Mouse (Mus musculus) lung, postnatal 36 days (tissue): ENCODE results near the gene Trim28.

Source experiments
- DNase-seq: peaks from one replicate; pipeline ENCODE4 v3.0.0; 2022; ENCODE audit warnings: mixed read lengths

Trim28 gene

DNA sequence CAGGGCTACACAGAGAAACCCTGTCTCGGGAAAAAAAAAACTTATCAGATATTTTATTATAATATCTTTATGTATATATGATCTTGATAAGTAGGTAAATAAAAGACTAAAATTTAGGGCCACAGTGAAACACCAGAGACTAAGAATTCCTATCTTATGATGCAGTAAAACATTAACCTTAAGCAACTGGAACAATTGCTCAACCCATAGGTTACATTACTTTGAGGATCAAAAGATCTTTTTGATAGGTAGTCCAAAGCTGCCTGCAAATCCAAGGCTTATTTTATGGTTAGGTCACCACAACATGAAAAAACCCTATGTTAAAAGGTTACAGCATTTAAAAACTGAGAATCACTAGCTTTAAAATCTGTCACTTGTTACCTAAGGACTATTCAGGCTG is 2.7 kb downstream of the Trim28 start:
- no peak for DNase-seq

DNA sequence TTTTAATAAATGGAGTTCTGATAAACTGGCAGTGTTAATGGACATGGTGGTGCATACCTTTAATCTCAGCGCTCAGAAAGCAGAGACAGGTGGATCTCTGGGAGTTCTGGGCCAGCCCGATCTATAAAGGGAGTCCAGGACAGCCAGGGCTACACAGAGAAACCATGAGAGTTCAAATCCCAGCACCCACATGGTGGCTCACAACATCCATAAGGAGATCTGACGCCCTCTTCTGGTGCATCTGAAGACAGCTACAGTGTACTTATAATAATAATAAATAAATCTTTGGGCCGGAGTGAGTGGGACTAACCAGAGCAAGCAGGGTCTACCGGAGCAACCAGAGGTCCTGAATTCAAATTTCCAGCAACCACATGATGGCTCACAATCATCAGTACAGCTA is 4.5 kb downstream of the Trim28 start:
- DNase-seq = no peak

GRCm38 (mm10) chr7:13006011-13006410 is 7.1 kb downstream of the Trim28 start:
- no peak for DNase-seq

DNA sequence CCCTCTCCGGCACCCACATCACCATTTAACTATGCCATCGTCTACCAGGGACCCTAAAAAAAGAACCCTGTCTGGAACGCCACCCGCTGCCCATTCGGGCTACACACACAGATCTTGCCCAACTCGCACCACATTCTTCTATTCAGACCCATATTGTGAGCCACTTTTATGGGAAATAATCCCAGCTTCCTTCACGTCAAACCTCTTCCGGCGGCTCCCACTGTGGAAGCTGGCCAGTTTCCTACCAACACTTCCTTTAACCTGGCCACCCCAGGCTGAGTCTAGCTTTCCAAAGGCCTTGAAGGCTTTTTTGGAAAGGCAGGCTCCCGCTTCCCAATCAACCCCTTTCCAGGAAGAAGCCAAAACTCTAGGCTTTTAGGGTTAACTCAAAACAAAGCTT is 7.6 kb downstream of the Trim28 start:
- no peak for DNase-seq

DNA sequence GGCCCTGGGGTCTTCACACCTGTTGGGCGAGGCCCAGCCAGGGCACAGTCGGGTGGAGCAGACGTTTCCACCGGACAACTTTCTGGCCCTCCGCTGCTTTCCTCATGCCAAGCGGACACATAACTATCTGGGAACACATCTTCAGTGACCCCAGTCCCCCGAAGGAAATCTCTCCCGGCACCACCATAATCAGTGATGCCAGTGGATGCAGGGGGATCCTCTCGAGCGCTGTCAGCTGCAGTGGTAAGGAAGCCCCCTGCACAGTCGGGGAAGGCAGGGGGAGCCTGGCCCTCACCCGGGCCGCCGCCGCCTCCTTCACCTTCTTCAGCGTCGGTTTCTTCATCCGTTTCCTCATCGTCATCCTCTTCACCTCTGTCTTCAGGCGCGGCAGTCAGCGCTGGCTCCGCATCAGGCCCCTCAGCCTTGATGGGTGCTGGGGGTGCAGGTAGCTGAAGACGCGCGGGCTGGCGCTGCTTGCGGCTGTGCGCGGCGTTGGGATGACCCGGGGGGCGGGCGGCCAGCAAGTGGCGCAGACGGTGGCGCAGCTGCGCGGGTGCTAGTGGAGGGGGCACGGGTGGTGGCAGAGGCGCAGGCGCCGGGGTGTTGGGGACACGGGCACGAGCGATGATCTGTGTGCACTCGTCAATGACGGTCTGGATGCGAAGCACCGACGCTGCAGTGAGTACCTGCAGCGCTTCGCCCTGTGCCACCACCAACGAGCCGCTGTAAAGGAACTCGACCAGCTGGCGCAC is 8.6 kb downstream of the Trim28 start:
- no peak for DNase-seq

DNA sequence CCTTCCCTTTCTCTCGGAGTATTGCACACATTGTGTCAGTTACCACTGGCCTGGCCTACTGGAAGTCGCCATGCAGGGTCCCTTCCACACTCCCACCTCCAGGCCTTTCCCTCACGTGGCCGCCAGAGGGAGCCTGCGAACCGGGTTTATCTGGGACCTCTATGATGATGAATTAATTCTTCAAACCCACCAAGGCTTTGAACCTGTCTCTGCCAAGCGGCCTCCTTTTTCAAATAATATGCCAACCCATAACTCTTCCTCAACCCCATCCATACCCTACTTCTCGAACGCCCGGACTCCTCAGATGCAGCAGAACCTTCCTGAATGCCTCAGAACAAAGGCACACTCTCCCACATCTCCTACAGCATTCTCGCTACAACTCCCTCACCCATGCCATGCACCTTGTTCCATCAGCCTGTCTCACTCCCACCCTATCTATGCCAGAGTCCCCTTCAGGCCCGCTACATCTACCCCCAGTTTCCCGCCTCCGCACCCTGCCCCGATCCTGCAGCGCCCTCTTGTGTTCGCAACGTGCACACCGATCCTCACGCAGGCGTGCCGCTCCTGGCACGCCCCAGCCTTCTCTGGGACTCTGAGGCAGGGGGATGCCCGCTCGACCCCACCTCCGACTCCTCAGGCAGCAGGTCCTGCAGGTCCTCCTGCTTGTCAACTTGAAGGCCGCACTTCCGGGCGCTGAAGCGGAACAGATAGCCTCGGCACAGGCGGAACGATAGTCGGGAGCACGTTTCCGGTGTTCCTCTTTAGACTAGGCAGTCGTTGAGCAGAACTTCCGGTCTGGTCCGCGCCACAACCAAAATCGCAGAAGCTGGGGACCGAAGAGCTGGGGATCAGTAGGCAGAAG is 10.5 kb downstream of the Trim28 start:
- peak; percentile 96 for DNase-seq

DNA sequence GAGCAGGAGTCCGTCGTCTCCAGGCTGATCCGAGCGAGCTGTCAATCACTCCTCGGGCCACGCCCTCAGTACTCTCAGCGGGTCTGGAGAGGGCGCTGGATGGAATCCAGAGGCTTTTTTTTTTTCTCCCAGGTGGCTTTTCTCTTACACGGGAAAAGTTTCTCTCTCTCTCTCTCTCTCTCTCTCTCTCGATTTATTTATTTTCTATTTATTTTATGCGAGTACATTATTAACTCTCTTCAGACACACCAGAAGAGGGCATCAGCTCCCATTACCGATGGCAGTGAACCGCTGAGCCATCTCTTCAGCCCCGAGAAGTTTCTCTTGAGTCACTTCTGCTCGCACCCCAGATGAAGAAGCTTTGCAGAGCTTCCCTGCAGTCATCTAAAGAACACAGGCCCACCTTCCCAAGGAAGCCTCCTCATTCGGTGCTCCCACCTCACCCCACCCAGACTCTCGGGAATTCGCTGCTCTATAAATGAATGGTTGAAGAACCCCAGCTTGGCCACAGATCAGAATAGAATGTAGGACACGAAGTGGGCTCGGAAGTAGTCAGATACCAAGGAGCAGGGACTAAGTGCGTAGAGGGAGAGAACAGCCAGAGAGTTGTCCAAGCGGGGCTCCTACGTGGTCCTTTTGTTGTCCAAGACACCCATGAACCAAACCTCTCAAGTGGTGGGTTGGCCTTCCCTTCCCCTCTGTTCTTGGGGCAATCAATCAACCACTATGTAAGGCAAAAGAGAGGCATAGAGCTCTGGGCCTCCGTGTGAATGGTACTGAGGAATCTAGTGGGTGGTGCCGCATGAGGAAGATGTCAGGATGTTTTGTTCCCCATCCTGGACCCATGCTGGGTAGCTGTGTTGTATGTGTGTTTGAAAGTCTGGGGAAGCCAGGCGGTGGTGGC is 11.3 kb downstream of the Trim28 start, which contains the start of gene Zbtb45:
Zbtb45 (minus strand) TSS at position 30 of the 904 bp plus-strand sequence.
- no peak for DNase-seq

DNA sequence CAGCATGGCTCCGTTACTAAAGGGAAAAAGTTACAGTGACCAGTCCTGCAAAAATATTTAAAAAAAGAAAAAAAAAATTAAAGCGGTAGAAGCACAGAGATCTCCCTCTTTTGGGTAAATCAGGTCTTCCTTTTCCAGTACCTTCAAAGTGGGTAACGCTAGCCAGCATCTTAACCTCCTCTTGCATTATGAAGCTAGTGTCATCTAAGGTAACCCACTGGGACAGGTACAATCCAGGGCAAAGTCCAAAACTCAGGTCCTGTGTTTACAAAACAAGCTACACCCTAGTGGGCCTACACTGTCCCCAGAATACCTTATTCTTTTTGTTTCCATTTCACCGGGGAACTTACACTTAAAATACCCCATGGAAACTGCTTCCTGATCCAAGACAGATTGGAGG is 14.8 kb downstream of the Trim28 start:
- DNase-seq = no peak

DNA sequence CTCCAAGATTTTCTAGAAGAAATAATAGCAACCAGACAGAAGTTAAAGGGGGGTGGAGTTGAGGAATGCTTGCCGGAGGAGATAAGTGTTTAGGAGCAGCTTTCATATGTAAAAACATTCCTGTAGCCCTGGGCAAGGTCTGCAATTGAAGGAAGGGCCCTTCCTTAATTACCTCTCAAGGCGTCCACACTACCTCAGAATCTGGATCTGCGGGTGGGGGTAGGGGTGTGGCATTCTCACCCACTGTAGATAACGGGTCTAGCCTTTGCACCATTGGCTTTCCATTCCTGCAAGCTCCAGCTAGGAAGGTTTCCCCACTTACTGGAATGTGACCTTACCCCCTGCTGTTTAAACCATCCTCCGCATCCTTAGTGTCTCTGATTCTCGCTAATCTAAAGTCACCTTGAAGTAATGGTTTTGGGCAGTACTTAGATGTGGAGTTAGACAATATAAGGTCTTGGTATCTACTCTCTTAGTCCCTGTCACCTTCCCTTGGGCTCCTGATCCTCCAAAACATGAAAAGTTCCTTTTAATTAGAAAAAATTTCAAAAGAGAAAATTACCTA is 15.4 kb downstream of the Trim28 start:
- DNase-seq = no peak

- no peak for DNase-seq
Measured at GRCm38 (mm10) chr7:13015217-13015616, 16.3 kb downstream of the Trim28 start.

GRCm38 (mm10) chr7:13022773-13023535 is 24.0 kb downstream of the Trim28 start:
- peak; percentile 88 for DNase-seq

- DNase-seq = peak; percentile 93
Measured at GRCm38 (mm10) chr7:13023928-13024731, 25.2 kb downstream of the Trim28 start.

DNA sequence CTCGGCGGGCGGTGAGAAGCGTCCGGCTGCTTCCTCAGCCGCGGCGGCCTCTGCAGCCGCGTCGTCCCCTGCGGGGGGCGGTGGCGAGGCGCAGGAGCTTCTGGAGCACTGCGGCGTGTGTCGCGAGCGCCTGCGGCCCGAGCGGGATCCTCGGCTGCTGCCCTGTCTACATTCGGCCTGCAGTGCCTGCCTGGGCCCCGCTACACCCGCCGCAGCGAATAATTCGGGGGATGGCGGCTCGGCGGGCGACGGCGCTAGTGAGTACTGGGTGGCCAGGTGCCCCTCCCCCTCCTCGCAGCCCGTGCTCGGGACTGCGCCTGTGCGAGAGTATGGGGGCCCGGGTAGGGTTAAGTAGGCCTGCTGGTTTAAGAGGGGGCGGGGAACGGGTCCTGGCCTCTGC is 25.9 kb downstream of the Trim28 start:
- peak; percentile 64 for DNase-seq

DNA sequence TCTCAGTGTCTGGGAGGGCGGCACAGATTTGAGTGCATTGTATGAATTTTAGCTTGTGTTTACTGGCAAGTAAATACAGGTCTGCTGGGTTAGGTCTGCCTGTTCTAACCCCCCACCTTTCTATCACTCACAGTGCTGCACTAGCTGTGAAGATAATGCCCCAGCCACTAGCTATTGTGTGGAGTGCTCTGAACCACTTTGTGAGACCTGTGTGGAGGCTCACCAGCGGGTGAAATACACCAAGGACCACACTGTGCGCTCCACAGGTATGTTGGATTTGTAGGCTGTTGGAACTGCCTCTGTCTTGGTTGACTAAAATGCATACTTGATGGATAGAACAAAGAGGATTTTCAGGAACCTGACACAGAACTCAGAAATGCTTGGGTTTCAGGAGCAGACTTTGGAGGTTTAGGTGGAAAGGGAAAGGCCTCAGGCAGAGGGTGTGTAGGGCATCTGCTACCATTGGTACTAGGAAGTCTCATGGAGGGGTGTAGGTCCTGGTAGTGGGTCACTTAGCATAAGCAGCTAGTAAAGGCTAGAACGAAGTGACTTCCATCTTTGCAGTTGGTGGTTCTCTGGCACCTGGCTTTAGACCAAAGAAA is 26.7 kb downstream of the Trim28 start:
- no peak for DNase-seq

DNA sequence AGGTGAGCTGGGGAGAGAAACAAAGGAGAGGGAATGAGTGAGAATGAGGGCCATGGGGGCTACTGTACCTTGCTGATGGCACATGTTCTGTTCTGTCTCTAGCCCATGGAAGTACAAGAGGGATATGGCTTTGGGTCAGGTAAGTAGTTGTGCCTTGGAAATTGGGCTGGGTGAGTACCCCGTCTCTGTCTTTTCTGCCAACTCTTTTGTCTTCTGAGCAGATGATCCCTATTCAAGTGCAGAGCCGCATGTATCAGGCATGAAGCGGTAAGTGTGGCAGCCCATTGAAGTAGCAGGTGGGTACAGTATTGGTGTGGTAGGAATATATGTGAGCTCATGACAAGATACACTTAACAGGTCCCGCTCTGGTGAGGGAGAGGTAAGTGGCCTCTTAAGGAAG is 30.1 kb downstream of the Trim28 start:
- no peak for DNase-seq

DNA sequence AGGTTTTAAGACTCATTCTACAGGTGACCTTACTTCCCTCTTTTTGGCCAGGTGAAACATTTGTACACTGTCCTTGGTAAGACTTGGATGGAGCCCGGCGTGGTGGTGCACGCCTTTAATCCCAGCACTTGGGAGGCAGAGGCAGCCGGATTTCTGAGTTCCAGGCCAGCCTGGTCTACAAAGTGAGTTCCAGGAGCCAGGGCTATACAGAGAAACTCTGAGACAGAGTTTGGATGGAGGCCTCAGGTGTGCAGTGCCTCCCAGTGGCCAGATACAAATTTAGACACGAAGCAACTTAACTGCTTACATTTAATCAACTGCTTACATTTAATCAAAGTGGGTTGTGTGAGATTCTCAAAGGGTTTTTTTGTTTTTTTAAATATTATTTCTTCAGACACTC is 32.2 kb downstream of the Trim28 start:
- peak; percentile 32 for DNase-seq

GRCm38 (mm10) chr7:13031983-13032382 is 33.1 kb downstream of the Trim28 start:
- no peak for DNase-seq

GRCm38 (mm10) chr7:13032541-13032940 is 33.6 kb downstream of the Trim28 start:
- DNase-seq = no peak

DNA sequence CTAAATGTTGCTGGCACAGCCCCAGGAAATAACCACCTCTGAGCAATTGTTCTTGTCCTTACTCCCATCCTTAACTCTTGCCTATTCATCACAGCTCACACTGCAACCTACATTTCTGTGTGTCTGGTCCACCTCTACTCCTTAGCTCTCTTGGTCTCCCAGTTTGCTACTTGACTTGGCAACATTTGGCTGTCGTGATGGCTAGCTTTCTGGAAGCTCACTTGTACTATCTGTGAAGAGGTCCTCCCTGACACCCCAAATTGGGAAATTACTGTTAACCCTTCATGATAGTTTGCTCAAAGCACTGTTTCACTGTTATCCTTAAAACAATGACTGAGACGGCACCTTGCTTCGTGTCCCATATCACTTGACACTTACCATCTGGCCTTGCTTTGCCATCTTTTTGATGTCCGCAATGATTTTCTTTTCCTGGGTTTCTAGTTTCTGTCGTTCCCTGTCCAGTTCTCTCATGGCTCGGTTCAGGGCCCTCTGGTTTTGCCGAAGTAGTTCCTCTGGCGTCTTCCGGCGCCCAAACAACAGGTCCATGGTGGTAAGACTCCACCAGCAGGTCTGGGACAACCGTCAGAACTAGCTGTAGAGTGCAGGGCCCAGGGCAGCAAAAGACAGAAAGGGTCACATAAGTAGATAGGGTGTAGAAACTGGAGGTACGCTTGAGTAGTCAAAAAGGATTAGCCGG is 34.7 kb downstream of the Trim28 start:
- no peak for DNase-seq
